Mouse (Mus musculus) limb, embryonic 15.5 days (tissue): ENCODE results near the gene Fcgr1. TPM values are rescaled to one million over a fixed set of nuclear protein-coding genes. Genes with fewer than 3 reads are reported as not detected.
"Not testable (repeated sequence)": the region's sequence is repeated elsewhere in the genome, so short reads cannot be mapped to it uniquely, and the experiment has no call there.

ENCODE experiments used
- ATAC-seq: fragments of 200-750 bp; cut with Nextera tagmentation; 2 replicates; pipeline ENCODE4 v1.8.0; 2017; ENCODE audit warnings: low read depth, moderate TSS enrichment; ENCODE audit not compliant: insufficient number of reproducible peaks, low FRiP score, low TSS enrichment
- H3K27ac ChIP-seq: fragments of 300-500 bp; sonication (generic); 2 replicates; pipeline ENCODE4 v1.5.1; 2015; ENCODE audit warnings: moderate library complexity, mild to moderate bottlenecking, inconsistent platforms
- H3K27me3 ChIP-seq: fragments of 300-500 bp; sonication (generic); 2 replicates; pipeline ENCODE4 v1.6.1; 2015; ENCODE audit warnings: inconsistent platforms
- H3K36me3 ChIP-seq: fragments of 300-500 bp; sonication (generic); 2 replicates; pipeline ENCODE4 v1.6.1; 2015; ENCODE audit warnings: inconsistent platforms
- H3K4me1 ChIP-seq: fragments of 300-500 bp; sonication (generic); 2 replicates; pipeline ENCODE4 v1.6.1; 2015; ENCODE audit warnings: inconsistent platforms
- H3K4me2 ChIP-seq: fragments of 300-500 bp; sonication (generic); 2 replicates; pipeline ENCODE4 v1.6.1; 2015; ENCODE audit warnings: mild to moderate bottlenecking, inconsistent platforms
- H3K4me3 ChIP-seq: fragments of 300-500 bp; sonication (generic); 2 replicates; pipeline ENCODE4 v1.5.1; 2015; ENCODE audit warnings: mild to moderate bottlenecking, inconsistent platforms
- H3K9ac ChIP-seq: fragments of 300-500 bp; sonication (generic); 2 replicates; pipeline ENCODE4 v1.6.1; 2015; ENCODE audit warnings: inconsistent platforms
- H3K9me3 ChIP-seq: fragments of 300-500 bp; sonication (generic); 2 replicates; pipeline ENCODE4 v1.6.1; 2016; ENCODE audit warnings: inconsistent platforms
- WGBS: fragments of 180-500 bp; shearing (Covaris S2); methylation state at CpG from one replicate; pipeline ENCODE4 v1.1.7; 2015; 5-methylcytosine and 5-hydroxymethylcytosine counted together
- polyA plus RNA-seq: library from polyadenylated mRNA; unstranded; fragments of >200 nt; fragmentation: Nextera tagmentation; extraction: Ambion mirVana; gene quantifications from 2 replicates; pipeline ENCODE4 v1.2.1, GENCODE M21; 2015

Fcgr1 gene
- polyA plus RNA-seq, 1 experiment from 2014 or later, result 2.6 TPM

DNA sequence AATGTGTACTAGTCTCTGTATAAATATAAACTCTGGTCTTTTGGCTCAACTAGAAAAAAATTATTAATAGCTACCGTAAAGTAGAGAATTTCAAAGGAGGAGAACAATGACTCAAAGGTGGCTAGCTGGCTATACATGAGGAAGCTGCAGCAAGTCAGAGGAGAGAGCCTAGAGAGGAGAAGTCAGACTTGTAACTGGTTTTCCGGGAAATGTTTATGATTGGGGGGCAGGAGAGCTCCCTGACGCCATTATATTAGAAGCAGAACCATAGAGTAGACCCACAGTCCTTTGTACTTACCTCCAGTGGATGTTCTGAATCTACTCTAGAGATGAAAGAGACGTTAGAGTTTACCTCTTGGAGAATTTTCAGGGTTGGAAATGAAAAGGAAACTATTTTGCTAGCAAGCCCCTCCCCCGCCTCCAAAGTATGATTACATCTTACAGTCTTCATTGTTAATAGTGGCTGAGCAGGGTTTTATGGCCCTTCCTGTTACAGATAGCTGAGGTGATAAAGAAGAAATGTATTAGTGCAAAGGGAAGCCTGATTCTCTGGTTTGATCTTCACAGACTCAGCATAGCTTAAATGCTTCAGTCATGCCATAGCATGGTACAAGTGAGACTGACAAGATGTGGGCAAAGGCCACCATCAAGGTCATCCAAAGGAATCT lies 37.7 kb downstream of the Fcgr1 start:
- no peak for ATAC-seq
- Histone ChIP-seq H3K4me3 (no peak overlapping the region), H3K9me3 (no peaks in the 10 kb centered on the region), H3K27me3 (no peaks in the 10 kb centered on the region), H3K36me3 (no peaks in the 10 kb centered on the region), H3K9ac (no peak overlapping the region), H3K4me1 (peaks cover 4% of the 10 kb centered on the region; the same call in 1 of the 2 replicates), H3K27ac (no peak overlapping the region), H3K4me2 (no peak overlapping the region)
- WGBS, result 60% methylated on average over 5 of the region's 5 CpGs

- Histone ChIP-seq H3K4me2 (no peak overlapping the region), H3K36me3 (no peaks in the 10 kb centered on the region), H3K9ac (no peak overlapping the region), H3K4me3 (no peak overlapping the region), H3K9me3 (no peaks in the 10 kb centered on the region), H3K27ac (no peak overlapping the region), H3K4me1 (peaks cover 4% of the 10 kb centered on the region; the same call in 1 of the 2 replicates), H3K27me3 (no peaks in the 10 kb centered on the region)
- 27% methylated on average over 10 of the region's 10 CpGs for WGBS
- ATAC-seq, result no peak
Measured at GRCm38 (mm10) chr3:96254683-96255355, 39.0 kb downstream of the Fcgr1 start.

- H3K4me2 ChIP-seq, result no peak overlapping the region
- ATAC-seq, result no peak
- no peak overlapping the region for H3K4me3 ChIP-seq
- H3K4me1 ChIP-seq, result peaks cover 13% of the 10 kb centered on the region
- no peak overlapping the region for H3K9ac ChIP-seq
- H3K27ac ChIP-seq, result no peak overlapping the region
- H3K27me3 ChIP-seq, result no peaks in the 10 kb centered on the region
- no peaks in the 10 kb centered on the region for H3K9me3 ChIP-seq
- no peaks in the 10 kb centered on the region for H3K36me3 ChIP-seq
- 69% methylated on average over 3 of the region's 3 CpGs for WGBS
Measured at GRCm38 (mm10) chr3:96251787-96252186, 42.0 kb downstream of the Fcgr1 start.

DNA sequence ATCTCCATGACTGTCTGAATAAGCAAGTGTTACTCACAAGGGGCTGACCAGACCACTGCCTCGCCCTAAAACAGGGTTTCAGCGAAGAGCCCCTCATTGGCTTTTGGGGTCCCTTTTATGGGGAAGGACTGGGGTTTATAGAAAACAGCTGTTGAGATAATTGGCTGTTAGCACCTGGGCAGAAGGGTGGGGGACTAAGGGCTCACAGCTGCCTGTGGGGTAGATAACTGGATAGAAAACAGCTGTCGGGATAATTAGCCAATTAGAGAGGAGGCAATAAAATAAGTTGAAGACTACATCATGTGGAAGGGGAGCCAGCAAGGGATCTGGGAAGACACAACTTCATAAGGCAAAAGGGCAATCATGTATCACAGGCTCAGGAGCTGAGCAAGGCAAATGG lies 42.9 kb downstream of the Fcgr1 start:
- ATAC-seq, result no peak

GRCm38 (mm10) chr3:96249034-96249345 lies 44.8 kb downstream of the Fcgr1 start:
- Histone ChIP-seq H3K9ac (no peak overlapping the region), H3K9me3 (no peaks in the 10 kb centered on the region), H3K4me1 (peaks cover 16% of the 10 kb centered on the region), H3K4me3 (no peak overlapping the region), H3K4me2 (no peak overlapping the region), H3K27me3 (no peaks in the 10 kb centered on the region), H3K27ac (no peak overlapping the region), H3K36me3 (no peaks in the 10 kb centered on the region)
- WGBS, result 58% methylated on average over 4 of the region's 4 CpGs
- no peak for ATAC-seq

More for the DNA sequence above, 42.9 kb downstream of the Fcgr1 start:
- 20% methylated on average over 3 of the region's 3 CpGs for WGBS
- no peak overlapping the region for H3K27ac ChIP-seq
- H3K4me2 ChIP-seq, result no peak overlapping the region
- H3K4me3 ChIP-seq, result no peak overlapping the region
- no peaks in the 10 kb centered on the region for H3K9me3 ChIP-seq
- no peaks in the 10 kb centered on the region for H3K36me3 ChIP-seq
- no peak overlapping the region for H3K9ac ChIP-seq
- no peaks in the 10 kb centered on the region for H3K27me3 ChIP-seq
- peaks cover 12% of the 10 kb centered on the region for H3K4me1 ChIP-seq

DNA sequence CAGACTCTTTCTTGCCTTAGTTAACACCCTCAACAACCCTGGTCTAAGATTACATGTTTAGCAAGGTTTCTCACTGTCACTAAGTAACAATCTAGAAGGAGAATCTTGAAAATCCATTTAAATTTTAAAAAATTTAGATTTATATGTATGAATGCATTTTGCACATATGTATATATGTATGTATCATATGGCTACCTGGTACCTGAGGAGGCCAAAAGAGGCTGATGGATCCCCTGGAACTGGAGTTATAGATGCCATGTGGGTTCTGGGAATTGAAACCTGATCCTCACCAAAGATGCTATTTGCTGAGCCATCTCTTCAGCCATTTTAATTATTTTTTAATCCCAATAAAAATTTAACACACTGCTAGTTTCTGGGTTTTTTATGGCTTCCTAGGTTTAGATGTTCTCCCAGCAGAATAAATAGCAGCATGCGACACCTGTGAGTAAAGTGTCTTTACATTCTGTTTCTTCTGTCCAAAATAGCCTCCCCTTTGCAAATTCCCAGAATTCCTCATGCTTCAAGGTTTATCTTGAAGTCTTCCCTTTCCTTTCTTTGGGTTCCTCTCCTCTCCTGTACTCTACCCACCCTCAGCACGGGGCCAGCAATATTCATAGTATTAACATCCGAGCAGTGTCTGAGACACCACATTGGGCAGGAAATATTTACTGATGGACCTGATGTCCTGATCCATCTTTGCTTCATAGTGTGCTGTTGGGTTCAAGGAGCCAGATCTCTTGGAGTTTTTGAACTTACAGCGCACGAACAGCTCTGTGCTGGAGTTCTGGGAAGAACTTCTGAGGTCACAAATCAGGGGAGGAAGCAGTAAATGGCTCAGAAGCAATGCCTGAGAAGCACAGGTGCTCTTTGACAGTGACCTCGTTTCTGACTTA lies 45.4 kb downstream of the Fcgr1 start:
- H3K4me1 ChIP-seq, result peaks cover 19% of the 10 kb centered on the region
- H3K9ac ChIP-seq, result no peak overlapping the region
- WGBS, result 33% methylated on average over 6 of the region's 6 CpGs
- no peaks in the 10 kb centered on the region for H3K36me3 ChIP-seq
- H3K4me2 ChIP-seq, result peak overlapping the region; percentile 37
- H3K9me3 ChIP-seq, result no peaks in the 10 kb centered on the region
- peak overlapping the region; percentile 38 for H3K4me3 ChIP-seq
- no peaks in the 10 kb centered on the region for H3K27me3 ChIP-seq
- H3K27ac ChIP-seq, result no peak overlapping the region
- no peak for ATAC-seq

- Histone ChIP-seq H3K4me1 (peaks cover 19% of the 10 kb centered on the region), H3K4me3 (peak overlapping the region; percentile 38), H3K9me3 (no peaks in the 10 kb centered on the region), H3K36me3 (no peaks in the 10 kb centered on the region), H3K27me3 (no peaks in the 10 kb centered on the region), H3K27ac (peak overlapping the region; percentile 22; the same call in 1 of the 2 replicates), H3K9ac (peak overlapping the region; percentile 29; the same call in 1 of the 2 replicates), H3K4me2 (peak overlapping the region; percentile 37)
- no peak for ATAC-seq
- 4% methylated on average over 11 of the region's 11 CpGs for WGBS
Measured at GRCm38 (mm10) chr3:96247356-96248140, 46.2 kb downstream of the Fcgr1 start.

GRCm38 (mm10) chr3:96246427-96246856 lies 47.3 kb downstream of the Fcgr1 start, which contains the start of gene Hist2h3c1:
TSS of gene Hist2h3c1 (plus strand) at chr3:96246685.
- Histone ChIP-seq H3K4me2 (peak within 1 kb of the TSS; percentile 37), H3K4me1 (peaks cover 19% of the 10 kb centered on the region), H3K27ac (peak within 1 kb of the TSS; percentile 75), H3K9ac (peak within 1 kb of the TSS; percentile 29; the same call in 1 of the 2 replicates), H3K4me3 (peak within 1 kb of the TSS; percentile 38)
- ATAC-seq, result peak; percentile 91
- 0% methylated on average over 3 of the region's 47 CpGs for WGBS
- not testable (repeated sequence) for H3K27me3 ChIP-seq, H3K9me3 ChIP-seq, H3K36me3 ChIP-seq

GRCm38 (mm10) chr3:96246018-96246417 lies 47.8 kb downstream of the Fcgr1 start:
- Histone ChIP-seq H3K27ac (peak overlapping the region; percentile 75), H3K4me3 (peak overlapping the region; percentile 34), H3K4me2 (0 out of 2 replicates have a peak overlapping the region, but pooled peaks have one; percentile 31), H3K4me1 (peaks cover 19% of the 10 kb centered on the region)
- not testable (repeated sequence) for ATAC-seq, H3K9me3 ChIP-seq, H3K9ac ChIP-seq, H3K36me3 ChIP-seq, H3K27me3 ChIP-seq
- WGBS, result under 1% methylated on average over 10 of the region's 21 CpGs

DNA sequence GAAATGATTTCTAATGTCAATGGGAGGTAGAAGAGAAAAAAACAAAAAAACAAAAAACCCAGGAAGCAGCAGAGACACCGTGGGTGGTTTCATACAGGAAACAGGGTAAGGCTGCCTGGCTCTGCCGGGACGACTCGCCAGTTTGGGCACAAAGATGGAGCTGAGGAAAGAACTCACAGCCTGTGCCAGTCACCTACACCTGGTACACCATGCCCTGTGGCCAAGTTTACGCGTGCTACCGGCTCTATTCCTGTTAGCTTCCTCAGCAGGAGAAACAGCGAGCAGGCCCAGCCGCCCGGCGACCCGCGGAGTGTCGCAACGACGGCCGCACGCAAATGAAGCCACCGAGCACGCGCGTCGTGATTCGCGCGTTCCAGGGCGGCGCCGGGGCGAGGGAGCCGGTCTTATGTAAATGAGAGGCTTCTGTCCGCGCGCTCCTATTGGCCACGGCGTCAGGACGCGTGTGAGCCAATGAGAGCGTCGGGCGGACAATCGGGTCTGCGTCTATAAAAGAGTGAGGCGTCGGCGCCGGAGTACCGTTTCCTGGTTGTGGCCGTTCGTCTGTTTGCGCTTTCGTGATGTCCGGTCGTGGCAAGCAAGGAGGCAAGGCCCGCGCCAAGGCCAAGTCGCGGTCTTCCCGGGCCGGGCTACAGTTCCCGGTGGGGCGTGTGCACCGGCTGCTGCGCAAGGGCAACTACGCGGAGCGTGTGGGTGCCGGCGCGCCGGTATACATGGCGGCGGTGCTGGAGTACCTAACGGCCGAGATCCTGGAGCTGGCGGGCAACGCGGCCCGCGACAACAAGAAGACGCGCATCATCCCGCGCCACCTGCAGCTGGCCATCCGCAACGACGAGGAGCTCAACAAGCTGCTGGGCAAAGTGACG lies 48.5 kb downstream of the Fcgr1 start, which contains the start of gene Hist2h2aa1:
Gene Hist2h2aa1, plus strand, starts transcription at position 495 of the 884 bp plus-strand sequence.
- H3K4me3 ChIP-seq, result peak within 1 kb of the TSS; percentile 50
- not testable (repeated sequence) for H3K27me3 ChIP-seq, H3K9me3 ChIP-seq, H3K36me3 ChIP-seq
- H3K27ac ChIP-seq, result peak within 1 kb of the TSS; percentile 98
- ATAC-seq, result peak; percentile 90
- under 1% methylated on average over 34 of the region's 88 CpGs for WGBS
- peak within 1 kb of the TSS; percentile 47 for H3K4me2 ChIP-seq
- peak within 1 kb of the TSS; percentile 74 for H3K9ac ChIP-seq
- peaks cover 22% of the 10 kb centered on the region for H3K4me1 ChIP-seq
